Mouse (Mus musculus) MEL (cell line): ENCODE results near the gene Mms19. TPM values are rescaled to one million over a fixed set of nuclear protein-coding genes. Genes with fewer than 3 reads are reported as not detected.

Experiments
- DNase-seq: peaks from one replicate; pipeline ENCODE4 v3.0.0; 2011; ENCODE audit warnings: low read depth, low spot score
- H3K27ac ChIP-seq: 2 replicates; pipeline ENCODE4 v1.5.1; 2012; ENCODE audit warnings: low read depth, mild to moderate bottlenecking, control low read depth, low read length, moderate library complexity; ENCODE audit not compliant: control insufficient read depth
- H3K27me3 ChIP-seq, 2 experiments: fragments of 150-350 bp in 1 of 2; sonication (generic) in 1 of 2; 2 replicates each; pipeline ENCODE4 v1.6.1; 2012; ENCODE audit warnings: low read length in 2 of 2, mild to moderate bottlenecking in 2 of 2, improper control_type of control experiment in 1 of 2, moderate library complexity in 1 of 2; ENCODE audit not compliant: insufficient read depth in 2 of 2, control insufficient read depth in 1 of 2
- H3K36me3 ChIP-seq, 2 experiments: 2 replicates each; pipeline ENCODE4 v1.6.1; 2012 to 2014; ENCODE audit warnings: low read length in 2 of 2, improper control_type of control experiment in 1 of 2, inconsistent platforms in 1 of 2, mild to moderate bottlenecking in 1 of 2; ENCODE audit not compliant: insufficient read depth in 2 of 2, control insufficient read depth in 1 of 2
- H3K4me1 ChIP-seq, 2 experiments: fragments of 150-350 bp in 1 of 2; sonication (generic) in 1 of 2; 2 replicates each; pipeline ENCODE4 v1.6.1; 2012; ENCODE audit warnings: low read length in 2 of 2, improper control_type of control experiment in 1 of 2, mild to moderate bottlenecking in 1 of 2; ENCODE audit not compliant: insufficient read depth in 2 of 2, control insufficient read depth in 1 of 2
- H3K4me3 ChIP-seq, 2 experiments: fragments of 150-350 bp in 1 of 2; sonication (generic) in 1 of 2; 2 replicates each; pipeline ENCODE4 v1.5.1; 2012; ENCODE audit warnings: low read depth in 2 of 2, low read length in 2 of 2, mild to moderate bottlenecking in 2 of 2, moderate library complexity in 2 of 2, control low read depth in 1 of 2, improper control_type of control experiment in 1 of 2; ENCODE audit not compliant: control insufficient read depth in 1 of 2, insufficient read depth in 1 of 2
- H3K79me2 ChIP-seq: 2 replicates; pipeline ENCODE4 v1.6.1; 2012; ENCODE audit warnings: mild to moderate bottlenecking, low read length, moderate library complexity; ENCODE audit not compliant: control insufficient read depth, poor library complexity, insufficient read depth
- H3K9ac ChIP-seq: 2 replicates; pipeline ENCODE4 v1.6.1; 2012; ENCODE audit warnings: low read depth, mild to moderate bottlenecking, control low read depth, low read length, moderate library complexity; ENCODE audit not compliant: control insufficient read depth, poor library complexity, severe bottlenecking
- H3K9me3 ChIP-seq: fragments of 150-350 bp; sonication (generic); replicated peaks from 2 replicates; pipeline ENCODE4 v1.6.1; 2012; ENCODE audit warnings: mild to moderate bottlenecking, low read length, improper control_type of control experiment, moderate library complexity; ENCODE audit not compliant: insufficient read depth
- CHD1 ChIP-seq: IDR thresholded peaks from 2 replicates; pipeline ENCODE4 v1.6.1; 2012; ENCODE audit warnings: low read depth, mild to moderate bottlenecking, inconsistent platforms, low read length, improper control_type of control experiment
- CTCF ChIP-seq, 3 experiments: IDR thresholded peaks in 2 of 3; conservative IDR thresholded peaks in 1 of 3; 2 replicates each; pipeline ENCODE4 v1.5.1; 2011 to 2012; ENCODE audit warnings: low read length in 3 of 3, low read depth in 2 of 3, mild to moderate bottlenecking in 2 of 3, improper control_type of control experiment in 1 of 3, inconsistent platforms in 1 of 3, mixed read lengths in 1 of 3, moderate library complexity in 1 of 3; ENCODE audit not compliant: control insufficient read depth in 1 of 3, insufficient read depth in 1 of 3, poor library complexity in 1 of 3, severe bottlenecking in 1 of 3
- ETS1 ChIP-seq: IDR thresholded peaks from 2 replicates; pipeline ENCODE4 v1.6.1; 2012; ENCODE audit warnings: low read depth, mild to moderate bottlenecking, inconsistent platforms, low read length, improper control_type of control experiment, moderate library complexity
- JUND ChIP-seq: IDR thresholded peaks from 2 replicates; pipeline ENCODE4 v1.6.1; 2011; ENCODE audit warnings: low read depth, mild to moderate bottlenecking, improper control_type of control experiment, low read length
- MEF2A ChIP-seq: IDR thresholded peaks from 2 replicates; pipeline ENCODE4 v1.6.1; 2014; ENCODE audit warnings: low read depth, mild to moderate bottlenecking, inconsistent platforms, low read length, improper control_type of control experiment; ENCODE audit not compliant: poor library complexity, insufficient replicate concordance, severe bottlenecking; ENCODE audit errors: extremely low read depth
- MYC ChIP-seq: IDR thresholded peaks from 2 replicates; pipeline ENCODE4 v1.6.1; 2011; ENCODE audit warnings: low read depth, mild to moderate bottlenecking, low read length, improper control_type of control experiment, moderate library complexity
- POLR2AphosphoS2 ChIP-seq: IDR thresholded peaks from 2 replicates; pipeline ENCODE4 v1.6.1; 2011; ENCODE audit warnings: low read length, improper control_type of control experiment
- RAD21 ChIP-seq: IDR thresholded peaks from 2 replicates; pipeline ENCODE4 v1.6.1; 2011; ENCODE audit warnings: mild to moderate bottlenecking, low read depth, low read length, improper control_type of control experiment
- SIN3A ChIP-seq: IDR thresholded peaks from 2 replicates; pipeline ENCODE4 v1.6.1; 2012; ENCODE audit warnings: low read length, improper control_type of control experiment, inconsistent platforms
- SMC3 ChIP-seq: IDR thresholded peaks from 2 replicates; pipeline ENCODE4 v1.6.1; 2011; ENCODE audit warnings: low read depth, low read length, improper control_type of control experiment
- TAL1 ChIP-seq: IDR thresholded peaks from 2 replicates; pipeline ENCODE4 v1.6.1; 2012; ENCODE audit warnings: mild to moderate bottlenecking, inconsistent platforms, low read length, moderate library complexity, mixed read lengths
- TBP ChIP-seq: IDR thresholded peaks from 2 replicates; pipeline ENCODE4 v1.8.0; 2011; ENCODE audit warnings: low read depth, low read length, improper control_type of control experiment
- TCF12 ChIP-seq: IDR thresholded peaks from 2 replicates; pipeline ENCODE4 v1.6.1; 2014; ENCODE audit warnings: low read depth, mild to moderate bottlenecking, inconsistent platforms, low read length, improper control_type of control experiment, moderate library complexity
- USF1 ChIP-seq: IDR thresholded peaks from 2 replicates; pipeline ENCODE4 v1.6.1; 2014; ENCODE audit warnings: low read depth, mild to moderate bottlenecking, inconsistent platforms, low read length, improper control_type of control experiment, moderate library complexity
- USF2 ChIP-seq, 2 experiments: IDR thresholded peaks; 2 replicates each; pipeline ENCODE4 v1.6.1; 2011 to 2012; ENCODE audit warnings: improper control_type of control experiment in 2 of 2, low read length in 2 of 2, borderline replicate concordance in 1 of 2, inconsistent platforms in 1 of 2, low read depth in 1 of 2, mild to moderate bottlenecking in 1 of 2; ENCODE audit not compliant: insufficient read depth in 1 of 2
- ZC3H11A ChIP-seq: IDR thresholded peaks from 2 replicates; pipeline ENCODE4 v1.6.1; 2012; ENCODE audit warnings: low read depth, mild to moderate bottlenecking, inconsistent platforms, low read length, improper control_type of control experiment
- ZNF384 ChIP-seq: IDR thresholded peaks from 2 replicates; pipeline ENCODE4 v1.6.1; 2012; ENCODE audit warnings: low read depth, mild to moderate bottlenecking, inconsistent platforms, low read length, improper control_type of control experiment
- polyA plus RNA-seq, 2 experiments: library from polyadenylated mRNA; stranded (reverse) in 1 of 2; unstranded in 1 of 2; fragments of >175 nt in 1 of 2; fragments of >200 nt in 1 of 2; gene quantifications; 2 replicates each; pipeline versions ENCODE4 v1.2.1 to v1.2.4; 2012; ENCODE audit warnings: low replicate concordance in 2 of 2, low read depth in 1 of 2; ENCODE audit not compliant: insufficient read length in 2 of 2, insufficient read depth in 1 of 2, missing spikeins in 1 of 2
- total RNA-seq: library from RNA; depleted of rRNA; stranded (reverse); fragments of 300-350 nt; gene quantifications from 2 replicates; pipeline ENCODE4 v1.2.3, GENCODE M21; 2012

Mms19 gene
- total and polyA plus RNA-seq, 3 experiments: 25.6 to 88.6 TPM; not detected in 1

DNA sequence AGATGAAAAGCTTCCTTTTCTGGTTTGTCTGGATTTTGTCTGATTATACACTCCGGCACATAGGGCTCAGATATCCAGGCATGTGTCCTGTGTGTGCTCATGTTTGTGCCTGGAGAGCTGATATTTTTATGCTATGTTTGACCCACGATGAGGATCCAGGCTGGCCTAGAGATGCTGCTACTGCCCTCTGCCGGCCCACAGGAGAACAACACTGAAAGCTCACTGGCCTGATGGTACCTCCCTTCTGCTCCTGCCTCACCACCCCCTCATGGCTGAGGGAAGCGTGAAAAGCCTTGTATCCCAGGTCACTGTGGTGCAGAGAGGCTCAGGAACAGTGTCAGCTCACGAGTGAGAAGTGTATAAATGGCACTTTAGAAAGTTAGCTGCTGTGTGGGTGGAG, 45.2 kb upstream of the Mms19 start:
- no peak overlapping the region for H3K9ac ChIP-seq
- no peak overlapping the region for H3K27ac ChIP-seq
- H3K4me1 ChIP-seq: no peaks in the 10 kb centered on the region
- no peak overlapping the region for H3K4me3 ChIP-seq
- H3K36me3 ChIP-seq: no peaks in the 10 kb centered on the region
- no peaks in the 10 kb centered on the region for H3K9me3 ChIP-seq
- DNase-seq: peak; percentile 87
- no peak for TF ChIP-seq ZNF384
- TF ChIP-seq RAD21: peak; percentile 94
- TF ChIP-seq SMC3: peak; percentile 96
- peak; percentile 98 to 99 (median 99) for TF ChIP-seq CTCF (IDR thresholded peaks at IDR 0.05 in 2 of 3, conservative IDR thresholded peaks at IDR 0.05 in 1 of 3; ENCODE audit: control insufficient read depth in 1 of 3, insufficient read depth in 1 of 3, low read depth in 2 of 3, low read length in 3 of 3, poor library complexity in 1 of 3, severe bottlenecking in 1 of 3)
- no peak for TF ChIP-seq JUND
- 0 out of 2 replicates have a peak, but pooled peaks have one; percentile 37 for TF ChIP-seq TBP
- TF ChIP-seq ZC3H11A: peak; percentile 88
- TF ChIP-seq USF2 (IDR thresholded peaks at IDR 0.05; ENCODE audit: borderline replicate concordance in 1 of 2, insufficient read depth in 1 of 2, low read depth in 1 of 2, low read length in 2 of 2): no peak
- H3K79me2 ChIP-seq: no peaks in the 10 kb centered on the region
- H3K27me3 ChIP-seq: no peaks in the 10 kb centered on the region

GRCm38 (mm10) chr19:42022542-42022848, 41.5 kb upstream of the Mms19 start:
- no peak for TF ChIP-seq POLR2AphosphoS2
- TF ChIP-seq TAL1: no peak
- TF ChIP-seq RAD21: no peak
- TF ChIP-seq ETS1: no peak
- TF ChIP-seq MYC: no peak
- no peak for TF ChIP-seq SIN3A
- TF ChIP-seq TCF12: no peak
- TF ChIP-seq USF1: no peak
- no peak for TF ChIP-seq MEF2A
- TF ChIP-seq CHD1: no peak
- no peak for TF ChIP-seq TBP
- no peak for TF ChIP-seq SMC3
- TF ChIP-seq, all 39 proteins: peak for 0
- Histone ChIP-seq H3K9me3 (no peaks in the 10 kb centered on the region), H3K9ac (no peak overlapping the region), H3K79me2 (no peaks in the 10 kb centered on the region), H3K27ac (no peak overlapping the region), H3K4me3 (no peak overlapping the region), H3K27me3 (no peaks in the 10 kb centered on the region), H3K4me1 (peaks cover 0 to 5% of the 10 kb centered on the region in 2 experiments; a peak in 1 of 4 replicates), H3K36me3 (no peaks in the 10 kb centered on the region)
- DNase-seq: no peak
